Mouse (Mus musculus) bone marrow, adult 2 months (tissue): ENCODE measurements around the gene Samd4. TPM values are rescaled to one million over a fixed set of nuclear protein-coding genes. Genes with fewer than 3 reads are reported as not detected.

Source experiments
- H3K27ac ChIP-seq: fragments of 200-500 bp; 2 replicates; pipeline ENCODE4 v1.5.1; 2012; ENCODE audit warnings: low read depth, mild to moderate bottlenecking, control low read depth, inconsistent platforms, low read length; ENCODE audit not compliant: control insufficient read depth, poor library complexity, insufficient read depth
- H3K4me1 ChIP-seq: fragments of 200-500 bp; 2 replicates; pipeline ENCODE4 v1.6.1; 2011; ENCODE audit warnings: low read length; ENCODE audit not compliant: control insufficient read depth, insufficient read depth
- H3K4me3 ChIP-seq: fragments of 200-500 bp; replicated peaks from 2 replicates; pipeline ENCODE3; 2011; ENCODE audit warnings: mild to moderate bottlenecking, low read depth, low read length, control low read depth; ENCODE audit not compliant: control insufficient read depth
- CTCF ChIP-seq: fragments of 200-500 bp; IDR thresholded peaks from 2 replicates; pipeline ENCODE4 v1.5.1; 2011; ENCODE audit warnings: low read length, control low read depth; ENCODE audit not compliant: control insufficient read depth, insufficient read depth
- POLR2A ChIP-seq: fragments of 200-500 bp; IDR thresholded peaks from 2 replicates; pipeline ENCODE4 v1.6.1; 2011; ENCODE audit warnings: low read depth, mild to moderate bottlenecking, control low read depth, low read length, borderline replicate concordance; ENCODE audit not compliant: control insufficient read depth
- WGBS: fragments of 180-500 bp; shearing (Covaris S2); methylation state at CpG from one replicate; pipeline ENCODE4 v1.1.7; 2018; 5-methylcytosine and 5-hydroxymethylcytosine counted together
- polyA plus RNA-seq: library from polyadenylated mRNA; stranded (reverse); fragments of >200 nt; gene quantifications from 2 replicates; pipeline ENCODE4 v1.2.4, GENCODE M21; 2011; ENCODE audit warnings: low replicate concordance; ENCODE audit not compliant: missing spikeins, insufficient read depth, insufficient read length

Gene Samd4
- polyA plus RNA-seq, 1 experiment: 3.6 TPM

DNA sequence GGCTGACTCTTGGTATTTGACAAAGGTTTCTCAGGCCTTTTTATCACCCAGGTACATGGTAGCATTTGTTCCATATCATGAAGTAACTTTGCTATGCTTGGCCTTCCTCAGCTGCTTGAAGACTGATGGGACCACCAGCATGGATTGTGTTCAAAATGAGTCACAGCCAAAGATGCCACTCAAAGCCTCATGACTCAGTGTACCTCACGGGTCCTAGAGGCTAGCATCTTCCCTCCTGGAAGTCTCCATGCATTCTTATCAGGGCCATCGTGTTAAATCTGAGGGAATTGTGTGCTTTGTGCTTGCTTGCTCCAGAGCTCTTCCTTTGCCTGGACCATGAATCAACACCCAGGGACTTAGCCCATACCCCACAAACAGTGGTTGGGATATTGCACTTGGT lies 89.1 kb downstream of the Samd4 start:
- TF ChIP-seq POLR2A (no peak), CTCF (no peak)
- 82% methylated on average over 2 of the region's 2 CpGs for WGBS
- Histone ChIP-seq H3K4me1 (no peaks in the 10 kb centered on the region; the same call in 1 of the 2 replicates), H3K4me3 (no peak overlapping the region), H3K27ac (no peak overlapping the region)

DNA sequence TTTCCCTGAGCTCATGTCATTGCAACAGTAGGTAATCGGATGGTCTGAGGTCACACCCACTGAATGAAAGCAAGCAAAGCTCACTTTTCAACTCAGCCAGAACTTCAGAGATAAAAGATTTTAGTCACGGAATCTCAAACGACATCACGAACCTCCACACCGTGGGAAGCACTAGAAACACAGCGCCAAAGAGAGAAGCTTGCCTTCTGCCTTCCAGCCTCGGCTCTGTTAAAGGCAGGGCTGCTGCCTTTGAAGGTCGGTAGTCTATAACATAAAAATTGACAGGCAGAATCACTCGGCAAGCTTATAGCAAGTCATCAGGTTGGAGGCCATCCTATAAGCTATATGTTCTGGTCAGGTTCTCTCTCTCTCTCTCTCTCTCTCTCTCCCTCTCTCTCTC lies 92.2 kb downstream of the Samd4 start:
- no peaks in the 10 kb centered on the region; the same call in 1 of the 2 replicates for H3K4me1 ChIP-seq
- TF ChIP-seq POLR2A: no peak
- TF ChIP-seq CTCF: no peak
- H3K4me3 ChIP-seq: no peak overlapping the region
- 80% methylated on average over 9 of the region's 9 CpGs for WGBS
- H3K27ac ChIP-seq: no peak overlapping the region

DNA sequence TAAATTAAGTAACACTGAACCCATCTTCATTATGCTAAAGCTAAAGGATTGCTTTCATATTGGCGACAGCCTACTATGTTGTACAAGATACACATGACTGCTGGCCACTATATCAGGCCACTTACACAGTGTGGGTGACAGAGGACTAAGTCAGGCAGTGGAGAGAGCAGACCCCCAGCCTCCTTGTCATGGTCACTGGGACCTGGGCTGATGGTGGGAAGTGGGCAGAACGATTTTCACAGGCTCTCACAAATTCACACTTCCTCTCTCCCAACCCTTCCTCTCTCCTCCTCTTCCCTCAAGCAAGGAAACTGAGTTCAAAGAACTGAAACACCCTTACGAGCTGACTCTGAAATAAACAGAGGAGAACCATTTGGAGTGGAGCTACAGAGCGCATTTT lies 93.3 kb downstream of the Samd4 start:
- no peaks in the 10 kb centered on the region; the same call in 1 of the 2 replicates for H3K4me1 ChIP-seq
- WGBS: 45% methylated on average over 4 of the region's 4 CpGs
- TF ChIP-seq POLR2A (no peak), CTCF (no peak)
- no peak overlapping the region for H3K27ac ChIP-seq
- H3K4me3 ChIP-seq: no peak overlapping the region

DNA sequence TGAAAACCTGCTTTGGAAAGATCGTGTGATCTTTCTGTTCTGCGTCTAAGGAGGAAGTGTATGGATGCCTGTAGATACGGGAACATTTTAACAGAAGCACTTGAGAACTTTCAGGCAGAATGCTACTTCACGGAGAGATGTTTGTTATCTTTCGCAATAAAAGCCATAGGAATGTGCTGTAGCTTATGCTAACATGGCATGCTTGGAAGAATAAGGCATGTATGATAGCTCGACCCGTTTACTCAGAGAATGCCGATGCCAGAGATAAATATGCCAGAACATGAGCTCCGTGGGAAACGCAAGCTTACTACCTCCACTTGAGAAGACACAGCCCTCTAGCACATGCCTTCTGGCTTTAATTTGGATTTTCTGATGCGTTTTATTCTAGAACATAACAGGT lies 94.1 kb downstream of the Samd4 start:
- Histone ChIP-seq H3K27ac (no peak overlapping the region), H3K4me3 (no peak overlapping the region), H3K4me1 (no peaks in the 10 kb centered on the region; the same call in 1 of the 2 replicates)
- 60% methylated on average over 11 of the region's 11 CpGs for WGBS
- TF ChIP-seq POLR2A (no peak), CTCF (no peak)

DNA sequence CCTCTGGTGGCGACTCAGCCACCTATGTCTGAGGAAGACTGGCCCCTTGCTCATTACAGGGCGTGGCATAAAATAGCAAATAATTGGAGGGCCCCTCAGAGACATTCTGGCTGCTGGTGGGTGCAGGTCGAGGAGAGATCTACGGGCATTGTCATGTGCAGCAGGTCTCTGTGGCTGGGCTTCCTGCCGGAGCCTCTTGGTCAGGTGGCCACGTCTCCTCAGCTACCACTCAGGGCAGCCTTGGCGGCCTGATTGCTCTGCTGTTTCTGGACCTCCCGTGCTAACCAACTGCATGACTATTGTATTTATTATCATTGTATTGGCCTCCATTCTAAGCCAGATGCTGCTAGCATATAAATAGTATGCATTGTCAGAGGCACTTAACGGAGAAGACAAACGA lies 95.0 kb downstream of the Samd4 start:
- Histone ChIP-seq H3K27ac (no peak overlapping the region), H3K4me1 (no peaks in the 10 kb centered on the region; the same call in 1 of the 2 replicates), H3K4me3 (no peak overlapping the region)
- 39% methylated on average over 10 of the region's 10 CpGs for WGBS
- TF ChIP-seq POLR2A: no peak
- no peak for TF ChIP-seq CTCF

DNA sequence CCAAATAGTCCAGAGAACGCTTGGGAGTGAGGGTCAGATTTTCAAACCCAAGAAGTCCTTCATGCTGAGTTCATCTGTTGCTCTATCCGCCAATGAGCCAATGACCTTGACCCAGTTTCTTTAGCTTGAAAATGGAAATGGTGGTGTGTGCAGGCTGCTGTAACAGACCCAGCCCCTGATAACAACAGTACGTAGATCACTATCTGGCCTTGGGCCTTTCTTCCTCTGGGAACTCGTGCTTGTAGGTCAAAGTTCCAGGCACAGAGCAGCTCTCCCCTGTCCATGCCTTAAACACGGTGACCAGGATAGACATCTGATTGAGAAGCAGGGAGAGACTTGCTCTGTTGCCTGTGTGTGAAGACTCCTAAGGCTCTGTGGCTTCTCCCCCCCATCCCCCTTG lies 96.5 kb downstream of the Samd4 start:
- Histone ChIP-seq H3K4me1 (no peaks in the 10 kb centered on the region; the same call in 1 of the 2 replicates), H3K4me3 (no peak overlapping the region), H3K27ac (no peak overlapping the region)
- TF ChIP-seq CTCF: no peak
- TF ChIP-seq POLR2A: no peak
- 77% methylated on average over 5 of the region's 5 CpGs for WGBS

DNA sequence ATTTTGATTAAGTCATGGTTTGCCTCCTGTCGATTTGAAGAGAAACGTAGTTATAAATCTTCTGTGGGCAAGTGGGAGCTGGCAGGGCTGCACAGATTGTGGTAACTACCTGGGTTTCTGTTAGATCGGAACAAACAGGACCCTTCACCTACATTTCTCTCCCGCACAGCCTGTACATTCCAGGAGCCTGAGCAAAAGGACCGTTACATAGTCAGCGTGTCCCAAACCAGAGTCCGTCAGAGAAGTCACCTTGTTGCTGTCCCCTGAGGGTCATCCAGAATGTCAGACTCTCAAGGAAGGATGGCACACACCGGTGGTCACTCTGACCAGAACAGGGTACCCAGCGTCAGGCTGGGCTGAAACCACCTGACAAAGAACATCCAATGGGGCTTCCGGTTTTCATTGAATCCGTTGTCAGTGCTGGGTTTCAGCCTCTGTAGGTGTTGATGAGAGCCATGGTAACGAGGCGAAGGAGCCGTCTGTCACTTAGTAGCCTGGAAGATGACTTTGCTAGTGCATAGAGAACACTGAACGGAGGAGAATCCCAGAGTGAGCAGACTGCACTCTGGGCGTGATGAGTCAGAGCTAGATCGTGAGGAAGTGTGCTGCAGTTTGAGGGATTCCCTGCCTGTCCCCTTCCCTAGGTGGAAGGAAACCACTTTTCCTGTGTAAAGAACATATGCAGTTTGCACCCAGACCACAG lies 98.2 kb downstream of the Samd4 start:
- 27% methylated on average over 17 of the region's 17 CpGs for WGBS
- H3K27ac ChIP-seq: no peak overlapping the region
- no peaks in the 10 kb centered on the region; the same call in 1 of the 2 replicates for H3K4me1 ChIP-seq
- TF ChIP-seq POLR2A: no peak
- no peak for TF ChIP-seq CTCF
- H3K4me3 ChIP-seq: no peak overlapping the region

DNA sequence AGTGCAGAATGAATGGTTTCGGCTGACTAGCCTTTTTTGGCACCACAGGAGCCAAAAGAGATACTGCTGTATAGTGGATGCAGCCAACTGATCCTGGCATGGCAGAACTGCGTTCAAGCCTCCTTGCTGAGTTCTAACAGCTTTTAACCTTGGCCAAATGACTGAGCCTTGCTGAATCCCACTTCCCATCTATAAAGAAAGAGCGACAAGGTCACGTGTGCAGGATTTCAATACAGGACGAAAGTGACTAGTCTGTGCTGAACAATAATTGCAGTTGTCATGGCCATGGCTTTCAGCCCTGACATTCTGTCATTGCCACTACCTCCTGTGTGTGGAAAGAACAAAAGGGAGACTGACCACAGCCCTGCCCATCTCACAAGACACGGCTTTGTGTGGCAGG lies 99.5 kb downstream of the Samd4 start:
- H3K4me1 ChIP-seq: no peaks in the 10 kb centered on the region; the same call in 1 of the 2 replicates
- 42% methylated on average over 6 of the region's 6 CpGs for WGBS
- TF ChIP-seq POLR2A: no peak
- no peak overlapping the region for H3K4me3 ChIP-seq
- H3K27ac ChIP-seq: no peak overlapping the region
